Comparison of ENCODE assay signal across 32 mouse cellular contexts in the genomic region with DNA sequence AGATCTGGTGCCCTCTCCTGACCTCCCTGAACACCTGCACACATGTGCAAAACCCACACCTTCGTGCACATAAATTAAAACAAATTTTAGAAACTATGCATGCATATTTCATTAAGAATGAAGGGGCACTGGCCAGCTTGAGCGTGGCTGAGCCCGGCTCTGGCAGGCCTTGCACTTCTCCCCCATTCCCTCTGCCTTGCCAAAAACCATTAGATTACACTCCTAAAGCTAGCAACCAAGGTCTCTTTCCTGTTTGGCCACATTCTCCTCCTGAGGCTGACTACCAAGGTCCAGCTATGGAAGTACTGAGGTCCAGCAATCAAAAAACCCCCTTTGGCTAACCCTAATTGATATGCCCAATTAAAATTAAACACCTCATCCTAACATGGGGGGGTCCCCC. TPM values are rescaled to one million over a fixed set of nuclear protein-coding genes. Genes with fewer than 3 reads are reported as not detected.
DNase-seq lines count a peak whose midpoint lies in the region; TF ChIP-seq lines count a peak whose summit lies in the region.
"Had no signal": no experiment of that assay in that cellular context is flagged by ENCODE, and none has a peak within 500 bp of the region (broad histone marks: within the 10 kb centered on the region; RNA-seq: fewer than 3 reads in every experiment).

No protein-coding gene starts in this region.

- H3K4me3 ChIP-seq in lung, adult 2 months (replicated peaks; ENCODE audit: extremely low read depth, low read depth, low read length) = no peak overlapping the region
- H3K4me3 ChIP-seq: embryonic facial prominence, embryonic 10.5 days; embryonic facial prominence, embryonic 13.5 days; erythroblast, embryonic 14.5 days; forebrain, embryonic 12.5 days; forebrain, embryonic 15.5 days; hindbrain, embryonic 12.5 days; hindbrain, embryonic 15.5 days had no signal

- no peak for TF ChIP-seq CTCF in lung, adult 2 months (IDR thresholded peaks at IDR 0.05; ENCODE audit: insufficient read depth, low read length)

- no peak for TF ChIP-seq POLR2A in lung, adult 2 months (IDR thresholded peaks at IDR 0.05; ENCODE audit: borderline replicate concordance, extremely low read depth, low read depth, low read length)

- WGBS in lung, adult 2 months = 60% methylated on average over 3 of the region's 3 CpGs

- no peaks in the 10 kb centered on the region for H3K4me1 ChIP-seq in lung, adult 2 months (ENCODE audit: control insufficient read depth, insufficient read depth, low read length)
- H3K4me1 ChIP-seq: embryonic facial prominence, embryonic 10.5 days; embryonic facial prominence, embryonic 13.5 days; forebrain, embryonic 12.5 days; forebrain, embryonic 15.5 days; hindbrain, embryonic 15.5 days had no signal

- peak; percentile 21 to 76 for DNase-seq in adrenal gland, adult (ENCODE audit: inconsistent age in 2 of 2, low spot score in 1 of 2)
- DNase-seq in adrenal gland, postnatal 4 days (ENCODE audit: low spot score in 2 of 2) = no peak
- DNase-seq in lung, postnatal 10 days = peak; percentile 38
- DNase-seq in lung, adult 2 months = no peak
- peak; percentile 43 to 45 for DNase-seq in adrenal gland, postnatal 36 days
- DNase-seq in thymus, postnatal 10 days (ENCODE audit: low spot score in 2 of 2) = no peak
- DNase-seq: cerebellum, adult 11-12 months; cerebellum, adult 8-10 months; cerebellum, postnatal 10 days; cerebellum, postnatal 36 days; embryo, embryonic 11 days; gastrocnemius, postnatal 25 days had no signal

RNA-seq across cellular contexts. Expression of gene Padi3, which starts 13.7 kb away (rescaled TPM):
- not detected for total RNA-seq in adrenal gland, postnatal 4 days (2021)
- 0.21 and 0.34 TPM in 2 replicates for polyA plus RNA-seq in lung, adult 2 months (2012; rRNA removed)
- not detected for total RNA-seq in adrenal gland, postnatal 36 days (2021)
- polyA plus RNA-seq: cortical plate, adult 2 months; erythroblast, embryonic 14.5 days; forebrain, embryonic 12.5 days; forebrain, embryonic 15.5 days; heart, embryonic 14.5 days; hindbrain, embryonic 15.5 days; intestine, embryonic 14.5 days had no signal

RNA-seq across cellular contexts. Expression of gene Padi4, which starts 22.8 kb away (rescaled TPM):
- 1 to 10 TPM; 1.4 to 2.7 TPM for total RNA-seq in adrenal gland, postnatal 4 days (2021)
- polyA plus RNA-seq in lung, adult 2 months (2012; rRNA removed) = 4.5 and 9.4 TPM in 2 replicates
- under 1 TPM; 0.23 to 0.63 TPM for total RNA-seq in adrenal gland, postnatal 36 days (2021)
- total RNA-seq: gastrocnemius, adult 8-10 months had no signal
- polyA plus RNA-seq: embryonic facial prominence, embryonic 13.5 days; erythroblast, embryonic 14.5 days had no signal

RNA-seq across cellular contexts. Expression of gene Padi1, which starts 48.8 kb away (rescaled TPM):
- total RNA-seq in adrenal gland, postnatal 4 days (2021) = not detected
- polyA plus RNA-seq in lung, adult 2 months (2012; rRNA removed) = 0.36 and 1.9 TPM in 2 replicates
- total RNA-seq in adrenal gland, postnatal 36 days (2021) = not detected
- total RNA-seq: granulocyte monocyte progenitor cell, adult 5-6 weeks; heart, adult 8-10 months; heart, postnatal 25 days had no signal
- polyA plus RNA-seq: erythroblast, embryonic 14.5 days; forebrain, embryonic 15.5 days; heart, postnatal 0 days had no signal

RNA-seq across cellular contexts. Expression of gene Padi6, which starts 54.3 kb away (rescaled TPM):
- under 1 TPM in 1 of 2 experiments, not detected in 1; 0.73 TPM for total RNA-seq in adrenal gland, postnatal 4 days (2021)
- polyA plus RNA-seq in lung, adult 2 months (2012; rRNA removed) = not detected in 2 replicates
- not detected for total RNA-seq in adrenal gland, postnatal 36 days (2021)
- total RNA-seq: gastrocnemius, adult 8-10 months; gastrocnemius, postnatal 25 days; granulocyte monocyte progenitor cell, adult 5-6 weeks; heart, adult 8-10 months; heart, postnatal 25 days; hematopoietic stem cell, adult 5-6 weeks had no signal
- polyA plus RNA-seq: activated CD4-positive, CD25-positive, alpha-beta regulatory T cell, adult 4 months; brain, embryonic 14.5 days; embryonic facial prominence, embryonic 10.5 days; embryonic facial prominence, embryonic 13.5 days; erythroblast, embryonic 14.5 days; forebrain, embryonic 12.5 days; heart, embryonic 11.5 days; heart, embryonic 14.5 days; heart, postnatal 0 days; hindbrain, embryonic 15.5 days; intestine, postnatal 0 days had no signal

Comparison
In these comparisons a context has a peak if more than half of its experiments do, and no peak if none do; other contexts are left out.
1. DNase-seq: peak in adrenal gland, adult (2 of 2), lung, postnatal 10 days (single experiment) and adrenal gland, postnatal 36 days (2 of 2); none in adrenal gland, postnatal 4 days (0 of 2), lung, adult 2 months (single experiment) and thymus, postnatal 10 days (0 of 2).